ENCODE assay signal across 16 mouse cellular contexts in the genomic region with DNA sequence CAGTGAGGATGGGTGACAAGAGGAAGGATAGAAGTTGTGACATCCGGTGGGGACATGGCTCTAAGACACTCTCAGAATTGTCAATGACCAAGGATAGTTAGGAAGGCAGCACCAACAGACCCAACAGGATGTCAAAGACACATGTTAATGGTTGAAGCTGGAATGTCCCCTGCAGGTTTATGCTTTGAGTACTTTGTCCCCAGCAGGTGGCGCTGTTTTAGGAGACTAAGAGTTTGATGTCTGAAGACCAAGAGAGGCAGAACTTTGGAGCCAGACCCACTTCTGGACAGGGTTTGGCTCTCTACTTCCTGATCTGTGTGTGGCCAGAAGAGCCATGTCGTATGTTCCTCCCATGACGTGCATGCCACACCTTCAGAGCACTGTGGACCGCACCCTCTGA.
DNase-seq lines count a peak whose midpoint lies in the region; ATAC-seq and TF ChIP-seq lines count a peak whose summit lies in the region.
"Had no signal": no experiment of that assay in that cellular context is flagged by ENCODE, and none has a peak within 500 bp of the region (broad histone marks: within the 10 kb centered on the region; RNA-seq: fewer than 3 reads in every experiment).

No protein-coding gene starts in this region.

- no peak for ATAC-seq in forebrain, postnatal 0 days
- no peak for ATAC-seq in forebrain, embryonic 15.5 days (replicated peaks)
- no peak for ATAC-seq in lung, embryonic 14.5 days (ENCODE audit: insufficient read depth)
- no peak for ATAC-seq in Patski
- ATAC-seq in activated CD4-positive, CD25-positive, alpha-beta regulatory T cell, adult 4 months = no peak

- no peaks in the 10 kb centered on the region for H3K9me3 ChIP-seq in forebrain, postnatal 0 days (ENCODE audit: low read length)
- no peaks in the 10 kb centered on the region for H3K9me3 ChIP-seq in forebrain, embryonic 15.5 days
- H3K9me3 ChIP-seq in lung, embryonic 14.5 days (ENCODE audit: low read depth, low read length) = no peaks in the 10 kb centered on the region
- H3K9me3 ChIP-seq: embryonic facial prominence, embryonic 10.5 days; neural tube, embryonic 12.5 days had no signal

- H3K4me1 ChIP-seq in forebrain, postnatal 0 days (ENCODE audit: insufficient read depth) = no peaks in the 10 kb centered on the region
- no peaks in the 10 kb centered on the region for H3K4me1 ChIP-seq in forebrain, embryonic 15.5 days
- H3K4me1 ChIP-seq in lung, embryonic 14.5 days (ENCODE audit: insufficient read depth) = no peaks in the 10 kb centered on the region
- H3K4me1 ChIP-seq: embryonic facial prominence, embryonic 10.5 days; limb, embryonic 12.5 days; neural tube, embryonic 12.5 days had no signal

- H3K4me2 ChIP-seq in forebrain, postnatal 0 days (ENCODE audit: low read depth) = no peak overlapping the region
- H3K4me2 ChIP-seq in forebrain, embryonic 15.5 days (replicated peaks) = no peak overlapping the region
- H3K4me2 ChIP-seq in lung, embryonic 14.5 days = no peak overlapping the region
- H3K4me2 ChIP-seq: limb, embryonic 12.5 days; midbrain, embryonic 11.5 days; neural tube, embryonic 12.5 days had no signal

- H3K27me3 ChIP-seq in forebrain, postnatal 0 days (ENCODE audit: insufficient read depth, low read length) = no peaks in the 10 kb centered on the region
- H3K27me3 ChIP-seq in forebrain, embryonic 15.5 days = no peaks in the 10 kb centered on the region
- H3K27me3 ChIP-seq in lung, embryonic 14.5 days (ENCODE audit: insufficient read depth, low read length) = no peaks in the 10 kb centered on the region
- H3K27me3 ChIP-seq in Patski = no peaks in the 10 kb centered on the region
- H3K27me3 ChIP-seq in splenic B cell, adult 2 months (ENCODE audit: control insufficient read depth, insufficient read depth, low read length, poor library complexity, severe bottlenecking) = no peaks in the 10 kb centered on the region; the same call in 1 of the 2 replicates
- H3K27me3 ChIP-seq: limb, embryonic 12.5 days; neural tube, embryonic 12.5 days had no signal

- no peak overlapping the region for H3K4me3 ChIP-seq in forebrain, postnatal 0 days (ENCODE audit: low read depth, low read length)
- H3K4me3 ChIP-seq in forebrain, embryonic 15.5 days = no peak overlapping the region
- H3K4me3 ChIP-seq in lung, embryonic 14.5 days (ENCODE audit: low read depth, low read length) = no peak overlapping the region
- H3K4me3 ChIP-seq: embryonic facial prominence, embryonic 10.5 days; limb, embryonic 12.5 days; neural tube, embryonic 12.5 days had no signal

- POLR2A ChIA-PET in Patski (lab: Charles Lee) = no interaction called here

- H3K36me3 ChIP-seq in forebrain, postnatal 0 days (ENCODE audit: insufficient read depth) = no peaks in the 10 kb centered on the region
- H3K36me3 ChIP-seq in forebrain, embryonic 15.5 days = no peaks in the 10 kb centered on the region
- H3K36me3 ChIP-seq in lung, embryonic 14.5 days (ENCODE audit: insufficient read depth) = no peaks in the 10 kb centered on the region
- H3K36me3 ChIP-seq in splenic B cell, adult 2 months (ENCODE audit: control insufficient read depth, insufficient read depth, low read length, poor library complexity, severe bottlenecking) = no peaks in the 10 kb centered on the region
- H3K36me3 ChIP-seq: embryonic facial prominence, embryonic 10.5 days; limb, embryonic 12.5 days; neural tube, embryonic 12.5 days had no signal

- CTCF ChIA-PET in Patski (lab: Charles Lee) = no interaction called here

- no peak overlapping the region for H3K27ac ChIP-seq in forebrain, postnatal 0 days (ENCODE audit: low read depth, low read length)
- no peak overlapping the region for H3K27ac ChIP-seq in forebrain, embryonic 15.5 days (replicated peaks)
- no peak overlapping the region for H3K27ac ChIP-seq in lung, embryonic 14.5 days (ENCODE audit: low read depth)
- H3K27ac ChIP-seq: embryonic facial prominence, embryonic 10.5 days; limb, embryonic 12.5 days; neural tube, embryonic 12.5 days had no signal

- no peak for DNase-seq in forebrain, postnatal 0 days
- DNase-seq in lung, embryonic 14.5 days = peak; percentile 33
- no peak for DNase-seq in lung, adult 18-20 months
- DNase-seq in Patski (ENCODE audit: low read depth, low spot score) = no peak
- peak; percentile 67 for DNase-seq in splenic B cell, adult 2 months (ENCODE audit: low read depth, low spot score)
- DNase-seq in layer of hippocampus, adult 9-10 months (ENCODE audit: low spot score) = no peak
- DNase-seq: cerebellum, adult 9-10 months; heart, adult 11 months; kidney, adult 18-20 months; lung, postnatal 10 days had no signal

- no peak overlapping the region for H3K9ac ChIP-seq in forebrain, postnatal 0 days
- H3K9ac ChIP-seq in forebrain, embryonic 15.5 days (replicated peaks) = no peak overlapping the region
- no peak overlapping the region for H3K9ac ChIP-seq in lung, embryonic 14.5 days
- H3K9ac ChIP-seq: limb, embryonic 12.5 days; neural tube, embryonic 12.5 days had no signal

- peak; percentile 25 for TF ChIP-seq CTCF in forebrain, postnatal 0 days (IDR thresholded peaks at IDR 0.05; ENCODE audit: low read depth)
- peak; percentile 42; the same call in 1 of the 2 replicates for TF ChIP-seq CTCF in lung, embryonic 14.5 days (IDR thresholded peaks at IDR 0.05; ENCODE audit: low read depth)
- peak; percentile 45 for TF ChIP-seq CTCF in Patski (IDR thresholded peaks at IDR 0.05)

- 98% methylated on average over 5 of the region's 5 CpGs for WGBS in forebrain, postnatal 0 days
- WGBS in forebrain, embryonic 15.5 days = 93% methylated on average over 5 of the region's 5 CpGs
- 93% methylated on average over 5 of the region's 5 CpGs for WGBS in lung, embryonic 14.5 days

- in situ Hi-C loops in Patski (cut with MboI; ENCODE audit: low pct_unique_long_range_greater_than_20kb) = no loop called here

Comparison
In these comparisons a context has a peak if more than half of its experiments do, and no peak if none do; other contexts are left out.
1. DNase-seq: peak in lung, embryonic 14.5 days (single experiment) and splenic B cell, adult 2 months (single experiment); none in forebrain, postnatal 0 days (single experiment), lung, adult 18-20 months (0 of 2), Patski (single experiment) and layer of hippocampus, adult 9-10 months (single experiment).
2. Peak in every context shown above with its lines, with median percentiles within 50 percentile points of each other: CTCF ChIP-seq.